In genomic region chr12:9106416-9106815, GRCm38 (mm10) we compare ENCODE assay signal across 19 mouse cellular contexts.
DNase-seq lines count a peak whose midpoint lies in the region; ATAC-seq and TF ChIP-seq lines count a peak whose summit lies in the region.
"Had no signal": no experiment of that assay in that cellular context is flagged by ENCODE, and none has a peak within 500 bp of the region (broad histone marks: within the 10 kb centered on the region; RNA-seq: fewer than 3 reads in every experiment).

No protein-coding gene starts in this region.

- H3K9me3 ChIP-seq in heart, embryonic 11.5 days (replicated peaks; ENCODE audit: control insufficient read depth, low read length) = no peaks in the 10 kb centered on the region
- H3K9me3 ChIP-seq in limb, embryonic 14.5 days (ENCODE audit: control insufficient read depth, low read length) = no peaks in the 10 kb centered on the region
- H3K9me3 ChIP-seq in limb, embryonic 10.5 days (replicated peaks) = no peaks in the 10 kb centered on the region
- H3K9me3 ChIP-seq in intestine, embryonic 16.5 days (ENCODE audit: control insufficient read depth, low read length) = no peaks in the 10 kb centered on the region
- H3K9me3 ChIP-seq: hindbrain, embryonic 15.5 days; limb, embryonic 12.5 days; liver, embryonic 15.5 days had no signal

- no peak overlapping the region for H3K9ac ChIP-seq in heart, embryonic 11.5 days (ENCODE audit: low read depth, low read length)
- no peak overlapping the region for H3K9ac ChIP-seq in limb, embryonic 14.5 days (ENCODE audit: low read depth, low read length, severe bottlenecking)
- H3K9ac ChIP-seq in intestine, embryonic 16.5 days (ENCODE audit: low read depth, low read length) = no peak overlapping the region
- H3K9ac ChIP-seq: hindbrain, embryonic 15.5 days; limb, embryonic 12.5 days; liver, embryonic 15.5 days had no signal

- no peak for TF ChIP-seq POLR2A in limb, embryonic 14.5 days (IDR thresholded peaks at IDR 0.05; ENCODE audit: borderline replicate concordance, extremely low read depth, insufficient read depth, insufficient read length)

- H3K4me1 ChIP-seq in heart, embryonic 11.5 days (ENCODE audit: control insufficient read depth, insufficient read depth, low read length) = no peaks in the 10 kb centered on the region
- H3K4me1 ChIP-seq in limb, embryonic 14.5 days (ENCODE audit: control insufficient read depth, insufficient read depth, low read length) = peaks cover 9% of the 10 kb centered on the region; the same call in 1 of the 2 replicates
- H3K4me1 ChIP-seq in limb, embryonic 10.5 days = peaks cover 12% of the 10 kb centered on the region
- no peaks in the 10 kb centered on the region for H3K4me1 ChIP-seq in intestine, embryonic 16.5 days (ENCODE audit: control insufficient read depth, insufficient read depth, low read length)
- H3K4me1 ChIP-seq: hindbrain, embryonic 15.5 days; liver, embryonic 15.5 days had no signal

- 52% methylated on average over 3 of the region's 3 CpGs for WGBS in heart, embryonic 11.5 days (ENCODE audit: insufficient replicate concordance)
- 33% methylated on average over 3 of the region's 3 CpGs for WGBS in limb, embryonic 14.5 days
- WGBS in limb, embryonic 10.5 days = 61% methylated on average over 3 of the region's 3 CpGs
- 34% methylated on average over 3 of the region's 3 CpGs for WGBS in intestine, embryonic 16.5 days

- H3K36me3 ChIP-seq in heart, embryonic 11.5 days (ENCODE audit: control insufficient read depth, insufficient read depth, low read length) = no peaks in the 10 kb centered on the region
- H3K36me3 ChIP-seq in limb, embryonic 14.5 days (ENCODE audit: control insufficient read depth, insufficient read depth, low read length) = no peaks in the 10 kb centered on the region
- no peaks in the 10 kb centered on the region for H3K36me3 ChIP-seq in limb, embryonic 10.5 days
- no peaks in the 10 kb centered on the region for H3K36me3 ChIP-seq in intestine, embryonic 16.5 days (ENCODE audit: control insufficient read depth, insufficient read depth, low read length)
- H3K36me3 ChIP-seq: hindbrain, embryonic 15.5 days; limb, embryonic 12.5 days; liver, embryonic 15.5 days had no signal

- DNase-seq in heart, adult 18-20 months = peak; percentile 60 to 64
- DNase-seq in limb, embryonic 14.5 days (ENCODE audit: low spot score) = peak; percentile 79
- DNase-seq in limb, embryonic 10.5 days (ENCODE audit: low spot score) = no peak
- DNase-seq in adipocyte (ENCODE audit: low spot score) = peak; percentile 23
- no peak for DNase-seq in layer of hippocampus, postnatal 14 days (ENCODE audit: low spot score in 2 of 2)
- DNase-seq in c-Kit-positive CD71-positive TER-119-positive erythroid progenitor cells, embryonic 14.5 days (ENCODE audit: low spot score) = no peak
- DNase-seq: adrenal gland, adult 8-10 months; cerebellum, adult 9-10 months; gastrocnemius, postnatal 10 days; lung, postnatal 36 days; retina, postnatal 1 day; thymus, postnatal 36 days had no signal

- no peak for ATAC-seq in heart, embryonic 11.5 days (replicated peaks; ENCODE audit: insufficient number of reproducible peaks, low FRiP score, low TSS enrichment)
- ATAC-seq in limb, embryonic 14.5 days (ENCODE audit: low FRiP score, low read depth) = no peak
- ATAC-seq in intestine, embryonic 16.5 days = 0 out of 2 replicates have a peak, but pooled peaks have one; percentile 26

- no peaks in the 10 kb centered on the region; the same call in 1 of the 2 replicates for H3K27me3 ChIP-seq in heart, embryonic 11.5 days (ENCODE audit: control insufficient read depth, insufficient read depth, low read length)
- H3K27me3 ChIP-seq in limb, embryonic 14.5 days (ENCODE audit: control insufficient read depth, insufficient read depth, low read length) = no peaks in the 10 kb centered on the region
- H3K27me3 ChIP-seq in limb, embryonic 10.5 days (ENCODE audit: low read depth, poor library complexity, severe bottlenecking) = no peaks in the 10 kb centered on the region
- H3K27me3 ChIP-seq in intestine, embryonic 16.5 days (replicated peaks; ENCODE audit: control insufficient read depth, insufficient read depth, low read length) = no peaks in the 10 kb centered on the region
- H3K27me3 ChIP-seq: hindbrain, embryonic 15.5 days; limb, embryonic 12.5 days; liver, embryonic 15.5 days had no signal

- no peak overlapping the region for H3K27ac ChIP-seq in heart, embryonic 11.5 days (ENCODE audit: low read depth, low read length)
- H3K27ac ChIP-seq in limb, embryonic 14.5 days (replicated peaks; ENCODE audit: low read depth, low read length) = no peak overlapping the region
- H3K27ac ChIP-seq in limb, embryonic 10.5 days = no peak overlapping the region
- H3K27ac ChIP-seq in intestine, embryonic 16.5 days (ENCODE audit: low read length) = no peak overlapping the region
- H3K27ac ChIP-seq: hindbrain, embryonic 15.5 days; limb, embryonic 12.5 days; liver, embryonic 15.5 days had no signal

- no peak overlapping the region for H3K4me2 ChIP-seq in heart, embryonic 11.5 days
- H3K4me2 ChIP-seq in limb, embryonic 14.5 days (replicated peaks; ENCODE audit: low read depth, low read length, severe bottlenecking) = no peak overlapping the region
- no peak overlapping the region for H3K4me2 ChIP-seq in intestine, embryonic 16.5 days (ENCODE audit: low read depth, low read length)
- H3K4me2 ChIP-seq: hindbrain, embryonic 15.5 days; limb, embryonic 12.5 days; liver, embryonic 15.5 days; midbrain, embryonic 11.5 days had no signal

- no peak overlapping the region for H3K4me3 ChIP-seq in heart, embryonic 11.5 days (ENCODE audit: low read depth, low read length)
- no peak overlapping the region for H3K4me3 ChIP-seq in limb, embryonic 14.5 days (replicated peaks; ENCODE audit: low read length)
- no peak overlapping the region for H3K4me3 ChIP-seq in limb, embryonic 10.5 days
- no peak overlapping the region for H3K4me3 ChIP-seq in intestine, embryonic 16.5 days (ENCODE audit: low read length)
- H3K4me3 ChIP-seq: hindbrain, embryonic 15.5 days; limb, embryonic 12.5 days; liver, embryonic 15.5 days; myocyte had no signal

Comparison
In these comparisons a context has a peak if more than half of its experiments do, and no peak if none do; other contexts are left out.
1. DNase-seq: peak in heart, adult 18-20 months (2 of 2), limb, embryonic 14.5 days (single experiment) and adipocyte (single experiment); none in limb, embryonic 10.5 days (single experiment), layer of hippocampus, postnatal 14 days (0 of 2) and c-Kit-positive CD71-positive TER-119-positive erythroid progenitor cells, embryonic 14.5 days (single experiment).